Mouse (Mus musculus) CH12F3 (cell line): Measurements from ENCODE around the gene Mrps25.

Experiments used
- in situ Hi-C: fragments of 300-500 bp; cut with MboI; formaldehyde crosslinking; loops from 2 replicates; pipeline ENCODE4 v1.14.3; 2020; ENCODE audit warnings: low sequenced_read_pairs

The Mrps25 gene

DNA sequence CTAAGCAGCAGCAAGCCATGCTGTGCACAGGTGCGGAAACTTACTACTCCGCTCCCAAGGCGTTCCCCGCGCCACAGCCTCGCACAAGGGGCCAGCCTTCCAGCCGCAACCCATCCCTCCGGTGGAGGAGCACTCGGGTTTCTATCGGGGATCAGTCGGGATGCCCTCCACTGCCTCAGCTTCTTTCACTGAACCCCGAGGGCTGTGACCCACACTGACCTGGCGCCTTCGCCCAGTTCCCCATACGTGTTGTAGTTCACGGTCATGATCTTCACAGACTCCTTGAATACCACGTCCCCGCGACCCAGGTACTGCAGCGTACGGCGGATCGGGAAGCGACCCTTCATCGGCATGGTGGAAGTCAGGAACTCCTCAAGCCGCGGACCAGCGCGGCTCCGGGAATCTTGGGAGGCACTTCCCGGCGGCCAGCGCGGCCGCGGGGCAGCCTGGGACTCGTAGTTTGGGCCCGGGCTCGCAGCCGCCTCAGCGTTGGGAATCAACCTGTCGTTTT, at the start of gene Mrps25:
Gene Mrps25, minus strand, starts transcription at position 413 of the 511 bp plus-strand sequence.
- in situ Hi-C loops = loop anchor here (10.0 to 25.0 kb wide), 2 partner anchors 89 to 296 kb away; partner anchors contain the start of genes Ccdc174 and Nr2c2

DNA sequence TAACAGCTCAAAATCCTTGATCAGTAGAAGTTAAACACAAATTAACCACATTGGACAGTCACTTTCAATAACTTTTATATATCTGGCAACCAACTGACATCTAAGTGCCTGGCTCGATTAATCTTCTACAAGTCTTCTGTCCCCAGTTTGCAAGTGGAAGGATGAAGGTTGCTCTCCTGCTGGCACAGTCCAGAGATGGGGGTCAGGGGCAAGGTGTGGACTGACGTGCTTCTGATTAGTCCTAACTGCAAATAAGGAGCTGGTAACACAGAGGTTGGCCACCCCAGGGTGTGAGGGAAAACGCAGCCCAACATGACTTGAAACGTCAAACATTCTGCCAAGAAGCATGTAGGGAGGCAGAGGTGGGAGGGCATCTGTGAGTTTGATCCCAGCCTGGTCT, 47.9 kb upstream of the Mrps25 start:
- in situ Hi-C loops = no loop called here

- in situ Hi-C loops = no loop called here
Measured at GRCm38 (mm10) chr6:92231356-92231755, 47.5 kb upstream of the Mrps25 start.

DNA sequence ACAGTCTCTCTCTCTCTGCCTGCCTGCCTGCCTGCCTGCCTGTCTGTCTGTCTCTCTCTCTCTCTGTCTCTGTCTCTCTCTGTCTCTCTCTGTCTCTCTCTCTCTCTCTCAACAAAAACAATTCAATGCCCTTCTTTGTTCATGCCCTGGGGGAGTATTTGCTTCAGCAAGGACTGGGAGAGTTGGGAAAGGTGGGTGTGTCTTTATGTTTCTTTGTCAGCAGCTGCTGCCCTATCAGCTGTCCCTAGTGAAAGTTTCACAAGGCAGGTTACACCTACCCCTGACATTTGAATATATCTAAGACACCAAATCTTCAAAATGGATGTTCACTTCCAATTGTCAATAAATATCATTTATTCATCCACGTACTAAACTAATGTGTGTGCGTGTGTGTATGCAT, 45.8 kb upstream of the Mrps25 start:
- in situ Hi-C loops = no loop called here

GRCm38 (mm10) chr6:92229103-92229502, 45.3 kb upstream of the Mrps25 start:
- in situ Hi-C loops = no loop called here

DNA sequence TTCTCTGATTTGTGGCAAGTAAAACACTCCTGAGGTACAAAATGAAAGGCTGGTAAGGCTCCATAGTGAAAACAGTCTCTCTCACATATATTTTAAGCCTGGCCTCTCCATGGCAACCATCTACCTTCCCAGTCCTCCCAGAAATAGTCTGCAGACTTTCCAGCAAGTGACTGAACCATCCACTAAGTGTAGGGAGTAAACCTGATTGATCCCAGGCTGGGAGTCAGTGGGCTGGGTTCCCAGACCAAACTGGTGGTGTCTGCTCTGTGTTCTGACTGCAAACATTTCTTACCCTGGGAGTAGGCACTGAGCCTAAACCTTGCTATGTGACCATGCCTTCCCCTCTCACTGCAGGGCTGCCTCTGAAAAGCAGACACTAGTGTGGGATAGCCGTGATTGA, 41.1 kb upstream of the Mrps25 start:
- in situ Hi-C loops = no loop called here

DNA sequence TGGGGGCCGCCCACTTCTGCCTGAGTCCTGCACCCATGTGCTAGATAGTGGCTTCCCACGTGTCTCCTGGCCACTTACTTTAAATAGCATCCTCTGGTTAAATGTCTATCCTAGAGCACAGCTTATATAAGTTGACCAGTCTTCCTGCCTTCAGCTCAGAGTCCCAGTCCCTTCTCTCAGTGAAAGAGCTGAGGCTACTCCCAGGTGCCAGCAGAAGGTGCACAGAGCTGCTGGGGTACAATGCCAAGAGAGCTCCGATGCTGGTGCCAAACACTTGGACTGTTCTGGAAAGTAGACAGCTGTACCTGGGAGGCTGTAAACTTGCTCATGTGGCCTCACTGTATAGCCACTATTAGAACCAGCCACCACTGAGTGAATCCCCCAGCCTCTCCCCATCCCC, 38.2 kb upstream of the Mrps25 start:
- in situ Hi-C loops = no loop called here

GRCm38 (mm10) chr6:92221604-92222003, 37.8 kb upstream of the Mrps25 start:
- in situ Hi-C loops = no loop called here

DNA sequence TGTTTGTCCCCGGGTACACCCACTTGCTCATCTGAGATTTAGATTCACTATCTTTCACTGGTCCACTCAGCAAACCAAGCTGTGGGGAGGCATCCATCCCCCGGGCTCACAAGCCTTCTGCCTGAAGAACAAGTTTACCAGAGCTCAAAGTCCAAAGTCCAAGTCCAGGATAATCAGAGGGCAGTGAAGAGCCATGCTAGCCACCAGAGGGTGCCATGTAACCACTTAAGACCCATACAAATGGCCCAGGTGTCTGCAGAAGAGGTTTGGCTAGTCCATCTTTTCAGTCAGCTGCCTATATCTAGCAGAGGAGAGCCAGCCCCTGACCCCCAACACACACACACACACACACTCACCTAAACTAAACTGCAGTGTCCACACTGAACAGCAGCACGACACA, 35.6 kb upstream of the Mrps25 start:
- in situ Hi-C loops = loop anchor here (10.0 kb wide), 1 partner anchor 45 kb away; no protein-coding TSS in a partner anchor

DNA sequence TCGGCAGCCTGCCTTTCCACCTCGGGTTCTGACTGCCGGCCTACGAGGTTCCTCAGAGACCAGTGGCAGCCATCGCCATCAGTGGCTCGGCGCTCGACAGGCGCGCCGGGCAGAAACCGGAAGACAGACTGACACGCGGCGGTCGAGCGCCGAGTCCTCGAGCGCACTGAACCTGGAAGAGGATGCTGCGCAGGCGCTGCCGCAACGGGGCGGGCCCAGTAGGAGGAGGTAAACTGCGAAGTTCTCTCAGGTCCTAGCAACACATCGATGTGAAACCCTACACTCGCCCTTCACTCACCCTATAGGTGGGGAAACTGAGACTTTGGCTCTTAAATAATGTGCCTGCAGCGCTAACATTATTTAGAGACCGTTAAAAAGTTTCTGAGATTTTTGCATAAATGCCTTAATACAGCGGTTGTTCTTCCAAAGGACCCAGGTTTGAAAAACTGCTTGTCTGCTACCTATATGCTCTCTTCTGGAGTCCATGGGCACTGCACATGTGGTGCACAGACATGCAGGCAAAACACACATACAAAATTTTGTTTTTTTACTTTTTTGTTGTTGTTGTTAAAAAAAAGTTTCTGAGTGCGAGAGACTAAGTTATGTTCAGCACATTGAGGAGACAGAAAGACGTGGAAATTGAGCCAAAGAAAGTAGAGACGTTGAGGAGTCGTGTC, 31.1 kb upstream of the Mrps25 start, which contains the start of gene Rbsn:
Gene Rbsn, minus strand, starts transcription at position 153 of the 677 bp plus-strand sequence.
- in situ Hi-C loops = loop anchor here (10.0 kb wide), 1 partner anchor 50 kb away; no protein-coding TSS in a partner anchor

DNA sequence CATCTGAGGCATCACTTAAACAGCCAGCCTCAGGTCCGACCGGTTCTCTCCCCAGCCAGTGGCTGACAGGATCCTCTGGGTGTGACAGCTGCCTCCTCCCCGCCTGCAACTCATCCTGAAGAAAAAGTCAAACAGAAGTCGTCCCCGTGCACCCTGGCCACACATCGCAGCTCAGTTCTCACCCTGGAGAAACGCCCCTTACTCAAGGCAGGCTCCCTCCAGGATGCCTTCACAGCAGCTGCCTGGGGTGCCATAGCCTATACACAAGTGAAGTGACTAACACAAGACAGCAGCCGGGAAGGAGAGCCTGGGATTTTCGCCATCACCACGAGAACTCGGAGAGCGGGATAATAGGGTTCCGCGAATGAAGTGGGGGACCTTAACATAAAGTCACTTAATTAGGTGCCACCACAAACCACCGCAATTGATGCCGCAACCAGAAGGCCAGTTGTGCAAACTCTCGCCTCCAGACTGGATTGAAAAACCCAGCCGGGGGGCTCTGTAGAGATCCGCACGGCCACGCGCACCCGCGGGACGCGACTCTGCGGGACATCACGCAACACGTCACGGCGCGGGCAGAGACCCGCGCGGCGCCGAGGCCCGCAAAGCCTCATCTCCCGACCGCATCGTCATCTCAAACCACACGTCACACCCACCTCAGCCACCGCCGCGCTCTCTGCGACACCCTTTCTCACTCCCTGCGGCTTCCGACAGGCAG, 30.4 kb upstream of the Mrps25 start:
- in situ Hi-C loops = loop anchor here (10.0 kb wide), 1 partner anchor 51 kb away; no protein-coding TSS in a partner anchor

GRCm38 (mm10) chr6:92199414-92199813, 15.6 kb upstream of the Mrps25 start:
- in situ Hi-C loops = loop anchor here (25.0 kb wide), 1 partner anchor 312 kb away; the partner anchor contains the start of gene Ccdc174

DNA sequence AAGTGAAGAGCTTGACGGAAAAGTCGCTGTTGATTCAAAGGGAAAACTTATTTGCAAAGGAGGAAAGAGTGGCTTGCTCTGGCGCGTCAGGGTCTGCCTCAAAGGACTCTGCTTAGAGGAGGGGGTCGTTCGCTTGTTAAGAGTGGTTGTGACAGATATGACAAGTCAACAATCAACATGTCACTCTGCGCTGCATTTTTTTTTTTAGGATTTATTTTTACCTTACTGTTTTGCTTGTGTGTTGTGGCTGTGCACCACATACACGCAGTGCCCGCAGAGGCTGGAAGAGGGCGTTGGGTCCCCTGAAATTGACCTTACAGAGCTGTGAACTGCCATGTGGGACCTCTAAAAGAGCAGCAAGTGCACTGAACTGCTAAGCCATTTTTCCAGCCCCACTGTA, 345 bp upstream of the Mrps25 start:
- in situ Hi-C loops = loop anchor here (10.0 to 25.0 kb wide), 2 partner anchors 89 to 297 kb away; partner anchors contain the start of genes Ccdc174 and Nr2c2

GRCm38 (mm10) chr6:92176450-92176849, 7.4 kb downstream of the Mrps25 start:
- in situ Hi-C loops = loop anchor here (25.0 kb wide), 1 partner anchor 289 kb away; the partner anchor contains the start of gene Ccdc174

DNA sequence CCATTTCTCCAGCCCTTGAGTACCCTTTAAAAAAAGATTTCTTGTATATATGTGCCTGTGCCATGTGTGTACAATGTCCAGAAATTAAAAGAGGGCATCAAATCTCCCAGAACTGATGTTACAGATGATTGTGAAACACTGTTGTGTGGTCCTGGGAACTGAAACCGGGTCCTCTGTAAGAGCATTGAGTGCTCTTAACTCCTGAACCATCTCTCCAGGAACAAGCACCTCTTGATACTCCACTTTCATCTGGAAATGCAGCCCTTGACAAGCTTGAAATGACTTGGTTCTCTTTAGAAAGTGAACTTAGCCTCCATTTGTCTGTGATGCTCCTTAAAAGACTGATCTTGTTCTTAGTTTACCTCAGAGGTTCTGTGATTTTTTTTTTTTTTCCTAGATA, 21.1 kb downstream of the Mrps25 start:
- in situ Hi-C loops = no loop called here

- in situ Hi-C loops = no loop called here
Measured at GRCm38 (mm10) chr6:92158801-92159200, 25.0 kb downstream of the Mrps25 start.

DNA sequence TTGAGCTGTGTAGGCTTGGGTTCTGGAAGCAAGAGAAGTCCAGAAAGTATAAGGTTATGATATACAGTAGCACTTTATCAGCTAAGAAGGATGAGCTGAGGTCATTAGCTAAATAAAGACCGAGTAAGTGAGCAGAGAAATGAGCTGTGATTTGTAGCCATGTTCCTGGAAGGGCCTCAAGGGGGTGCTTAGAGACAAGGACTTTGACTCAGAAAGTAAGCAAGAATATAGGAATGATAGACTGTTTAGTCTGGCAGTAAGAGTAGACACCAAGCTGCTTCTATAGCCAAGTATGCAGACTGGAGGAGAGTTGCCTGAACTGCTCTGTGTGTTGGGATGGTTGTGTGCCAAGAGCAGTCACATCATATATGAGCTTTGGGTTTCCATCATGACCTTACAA, 30.1 kb downstream of the Mrps25 start:
- in situ Hi-C loops = no loop called here

DNA sequence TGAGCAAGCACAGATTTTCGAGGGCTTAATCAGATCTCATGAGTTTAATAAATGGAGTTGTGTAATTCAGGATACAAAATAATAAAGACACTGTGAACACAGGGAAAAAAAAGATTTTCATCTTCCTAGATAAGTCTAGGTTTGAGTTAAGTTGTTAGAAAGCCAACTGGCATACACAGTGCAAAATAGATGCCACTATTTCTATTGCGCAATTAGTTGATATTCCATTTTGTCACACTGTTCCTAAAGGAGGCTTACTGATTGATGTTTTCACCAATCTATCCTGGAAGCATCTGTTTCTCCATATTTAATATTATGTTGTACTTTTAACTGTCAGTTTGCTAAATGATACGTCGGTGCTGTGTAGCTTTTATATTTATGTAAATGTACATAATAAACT, 38.0 kb downstream of the Mrps25 start:
- in situ Hi-C loops = no loop called here

DNA sequence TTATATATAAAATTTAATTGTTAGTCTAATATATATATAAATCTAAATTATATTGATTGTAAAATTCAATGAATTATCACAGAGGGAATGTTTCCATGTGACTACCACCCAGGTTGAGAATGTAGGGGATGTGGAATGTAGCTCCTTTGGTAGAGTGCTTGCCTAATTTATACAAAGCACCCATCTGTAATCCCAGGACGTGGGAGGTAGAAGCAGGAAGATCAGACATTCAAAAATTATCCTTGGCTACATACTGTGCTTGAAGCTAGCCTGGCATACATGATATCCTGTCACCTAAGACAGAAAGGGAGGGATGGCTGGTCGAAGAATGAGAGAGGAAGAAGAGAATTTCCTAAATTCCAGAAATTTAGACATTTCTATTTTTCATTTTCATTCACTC, 47.5 kb downstream of the Mrps25 start:
- in situ Hi-C loops = no loop called here

DNA sequence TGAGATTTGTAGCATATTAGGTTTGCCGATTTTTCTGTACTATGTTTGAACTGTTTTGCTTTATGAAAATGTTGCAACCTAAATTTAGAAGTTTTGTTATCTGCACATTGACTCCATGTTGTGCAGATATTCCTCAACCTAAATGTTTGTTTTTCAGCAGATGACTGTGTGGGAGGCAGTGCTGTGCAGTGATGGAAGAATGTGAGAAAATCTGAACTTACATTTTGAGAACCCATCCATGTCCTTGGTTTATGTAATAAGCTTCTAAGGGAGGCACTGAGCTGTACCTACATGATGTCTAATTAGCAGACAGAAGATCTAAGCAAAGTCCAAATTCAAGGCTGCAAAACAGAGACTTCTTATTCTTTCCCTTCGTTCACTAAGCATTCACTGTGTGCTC, 50.2 kb downstream of the Mrps25 start:
- in situ Hi-C loops = no loop called here

DNA sequence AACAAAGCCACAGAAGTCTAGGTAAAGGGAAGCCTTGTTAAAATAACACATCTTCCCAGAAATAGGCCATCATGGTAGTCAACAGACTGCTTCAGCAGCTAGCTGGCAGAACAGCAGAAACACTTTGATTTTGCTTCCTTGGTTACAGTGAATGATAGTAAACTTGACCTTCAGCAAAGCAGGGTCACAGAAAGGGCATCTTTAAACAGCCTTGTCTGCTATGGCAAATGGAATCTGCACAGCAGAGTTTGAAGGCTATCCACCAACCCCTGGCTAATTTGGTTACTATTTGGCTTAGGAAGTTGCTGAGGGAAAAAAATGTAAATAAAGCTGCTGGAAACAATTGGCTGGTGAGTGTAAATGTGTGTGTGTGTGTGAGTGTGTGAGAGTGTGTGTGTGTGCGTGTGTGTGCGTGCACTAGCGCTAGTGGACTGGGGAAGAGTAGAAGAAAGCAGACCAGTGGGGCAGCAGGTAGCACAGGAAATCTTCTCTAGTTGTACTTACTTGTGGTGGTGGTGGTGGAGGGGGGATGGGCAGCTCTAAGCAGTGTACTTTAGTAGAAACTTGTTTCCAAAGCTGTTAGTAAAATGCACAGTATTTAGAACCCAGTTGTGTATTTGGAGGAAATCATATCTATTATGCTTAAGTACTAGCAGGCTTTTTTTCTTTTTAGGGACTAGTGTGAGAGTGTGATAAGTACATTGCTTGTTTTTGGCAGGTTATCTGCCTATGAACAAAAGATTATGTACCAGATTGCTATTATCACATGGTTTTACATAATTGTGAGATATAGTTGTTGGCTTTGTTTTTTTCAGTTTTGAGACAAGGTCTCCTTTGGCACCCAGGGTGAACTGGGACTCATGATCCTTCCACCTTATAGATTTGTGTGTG, 51.6 kb downstream of the Mrps25 start:
- in situ Hi-C loops = no loop called here
